ENCODE assay signal across 7 mouse cellular contexts in the genomic region with DNA sequence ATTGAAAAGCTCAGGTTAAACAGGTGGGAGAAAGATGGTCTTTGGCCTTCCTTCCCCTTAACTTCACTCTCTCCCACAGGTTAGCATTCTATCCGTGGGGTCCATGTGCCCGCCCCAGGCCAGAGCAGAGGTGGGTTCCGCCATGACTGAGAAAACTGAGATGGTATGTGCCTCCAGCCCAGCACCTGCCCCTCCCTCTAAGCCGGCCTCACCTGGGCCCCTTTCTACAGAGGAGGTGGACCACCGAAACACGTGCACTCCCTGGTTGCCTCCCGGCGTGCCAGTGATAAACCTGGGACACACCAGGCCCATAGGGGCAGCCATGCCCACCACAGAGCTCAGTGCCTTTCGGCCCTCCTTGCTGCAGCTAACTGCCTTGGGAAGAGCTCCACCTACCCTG. TPM values are rescaled to one million over a fixed set of nuclear protein-coding genes. Genes with fewer than 3 reads are reported as not detected.
DNase-seq lines count a peak whose midpoint lies in the region; ATAC-seq and TF ChIP-seq lines count a peak whose summit lies in the region.

No protein-coding gene starts in this region.

- no peaks in the 10 kb centered on the region for H3K9me3 ChIP-seq in lung, postnatal 0 days (ENCODE audit: low read length)
- H3K9me3 ChIP-seq in erythroblast, embryonic 14.5 days (ENCODE audit: control insufficient read depth, low read length), result no peaks in the 10 kb centered on the region; the same call in 1 of the 2 replicates
- no peaks in the 10 kb centered on the region for H3K9me3 ChIP-seq in intestine, embryonic 14.5 days (ENCODE audit: control insufficient read depth, low read length)

- 66% methylated on average over 9 of the region's 9 CpGs for WGBS in lung, postnatal 0 days
- WGBS in intestine, embryonic 14.5 days, result 71% methylated on average over 9 of the region's 9 CpGs
- WGBS in small intestine, adult 2 months, result 78% methylated on average over 9 of the region's 9 CpGs

- no peak for DNase-seq in lung, postnatal 0 days (ENCODE audit: low spot score)
- no peak for DNase-seq in lung, postnatal 25 days (ENCODE audit: low spot score)
- DNase-seq in intestine, embryonic 14.5 days (ENCODE audit: low spot score), result no peak
- no peak for DNase-seq in embryo, embryonic 10.5 days (ENCODE audit: low spot score)
- no peak for DNase-seq in layer of hippocampus, adult 8-10 months (ENCODE audit: low spot score in 2 of 2)

- TF ChIP-seq CTCF in lung, postnatal 0 days (IDR thresholded peaks at IDR 0.05), result no peak
- TF ChIP-seq CTCF in small intestine, adult 2 months (IDR thresholded peaks at IDR 0.05; ENCODE audit: extremely low read depth, insufficient read length, insufficient replicate concordance, low read depth, low read length), result no peak

- peak overlapping the region; percentile 33 for H3K4me3 ChIP-seq in lung, postnatal 0 days (ENCODE audit: low read depth, low read length)
- H3K4me3 ChIP-seq in erythroblast, embryonic 14.5 days (replicated peaks), result peak overlapping the region; percentile 90
- H3K4me3 ChIP-seq in intestine, embryonic 14.5 days (ENCODE audit: low read depth, low read length), result peak overlapping the region; percentile 18
- H3K4me3 ChIP-seq in small intestine, adult 2 months (ENCODE audit: low read depth, low read length), result peak overlapping the region; percentile 39

- H3K9ac ChIP-seq in lung, postnatal 0 days (replicated peaks; ENCODE audit: low read depth), result no peak overlapping the region
- H3K9ac ChIP-seq in intestine, embryonic 14.5 days (ENCODE audit: low read length), result no peak overlapping the region

- no peak for TF ChIP-seq POLR2A in small intestine, adult 2 months (IDR thresholded peaks at IDR 0.05; ENCODE audit: low read depth, low read length)

- H3K4me1 ChIP-seq in lung, postnatal 0 days (ENCODE audit: insufficient read depth, low read depth, low read length), result peaks cover 22% of the 10 kb centered on the region
- peaks cover 83% of the 10 kb centered on the region for H3K4me1 ChIP-seq in erythroblast, embryonic 14.5 days (ENCODE audit: control insufficient read depth)
- H3K4me1 ChIP-seq in intestine, embryonic 14.5 days (replicated peaks; ENCODE audit: control insufficient read depth, insufficient read depth, low read length), result peaks cover 13% of the 10 kb centered on the region
- H3K4me1 ChIP-seq in small intestine, adult 2 months (ENCODE audit: control insufficient read depth, insufficient read depth, insufficient read length, low read length), result peaks cover 27% of the 10 kb centered on the region

- H3K36me3 ChIP-seq in lung, postnatal 0 days (ENCODE audit: insufficient read depth, low read length), result 0 out of 2 replicates have a peak, but pooled peaks cover 1% of the 10 kb centered on the region
- peaks cover 61% of the 10 kb centered on the region for H3K36me3 ChIP-seq in erythroblast, embryonic 14.5 days (ENCODE audit: control insufficient read depth)
- H3K36me3 ChIP-seq in intestine, embryonic 14.5 days (ENCODE audit: control insufficient read depth, insufficient read depth, low read length), result peaks cover 19% of the 10 kb centered on the region
- H3K36me3 ChIP-seq in small intestine, adult 2 months (ENCODE audit: control insufficient read depth, insufficient read depth, low read length), result peaks cover 14% of the 10 kb centered on the region

- no peak overlapping the region for H3K27ac ChIP-seq in lung, postnatal 0 days (ENCODE audit: low read length)
- H3K27ac ChIP-seq in intestine, embryonic 14.5 days (ENCODE audit: low read depth), result no peak overlapping the region
- H3K27ac ChIP-seq in small intestine, adult 2 months (ENCODE audit: insufficient read depth, low read depth, low read length), result peak overlapping the region; percentile 40; the same call in 1 of the 2 replicates

- peak overlapping the region; percentile 48 for H3K4me2 ChIP-seq in lung, postnatal 0 days (replicated peaks; ENCODE audit: low read depth, low read length)
- H3K4me2 ChIP-seq in intestine, embryonic 14.5 days (ENCODE audit: low read length), result peak overlapping the region; percentile 31; the same call in 1 of the 2 replicates

- no peak for TF ChIP-seq EP300 in lung, postnatal 0 days (IDR thresholded peaks at IDR 0.05)

- no peak for ATAC-seq in lung, postnatal 0 days
- ATAC-seq in intestine, embryonic 14.5 days (replicated peaks; ENCODE audit: low FRiP score, low TSS enrichment, low read depth), result no peak

- H3K27me3 ChIP-seq in lung, postnatal 0 days (replicated peaks; ENCODE audit: insufficient read depth, low read length), result no peaks in the 10 kb centered on the region
- peaks cover 31% of the 10 kb centered on the region for H3K27me3 ChIP-seq in erythroblast, embryonic 14.5 days (ENCODE audit: control insufficient read depth)
- peaks cover 65% of the 10 kb centered on the region for H3K27me3 ChIP-seq in intestine, embryonic 14.5 days (replicated peaks; ENCODE audit: control insufficient read depth, insufficient read depth, low read length)
- peaks cover 29% of the 10 kb centered on the region for H3K27me3 ChIP-seq in small intestine, adult 2 months (ENCODE audit: control insufficient read depth, insufficient read depth, low read length)

RNA-seq across cellular contexts. Expression of gene Lyl1, which starts 1.3 kb away (rescaled TPM):
- 11.6 and 13.9 TPM in 2 replicates for polyA plus RNA-seq in lung, postnatal 0 days (2015; fragmentation: Nextera tagmentation; extraction: Ambion mirVana)
- 61.4 and 62.8 TPM in 2 replicates for polyA plus RNA-seq in erythroblast, embryonic 14.5 days (2012)
- polyA plus RNA-seq in intestine, embryonic 14.5 days (2014; fragmentation: Nextera tagmentation; extraction: Ambion mirVana), result 4.3 and 5.2 TPM in 2 replicates
- 4.2 and 8.2 TPM in 2 replicates for polyA plus RNA-seq in small intestine, adult 2 months (2012; rRNA removed)
- 1 to 10 TPM; 2.6 to 7.2 (median 4.8) TPM for total RNA-seq in layer of hippocampus, adult 8-10 months (2022)

RNA-seq across cellular contexts. Expression of gene Nacc1, which starts 14.9 kb away (rescaled TPM):
- polyA plus RNA-seq in lung, postnatal 0 days (2015; fragmentation: Nextera tagmentation; extraction: Ambion mirVana), result 7.1 and 7.4 TPM in 2 replicates
- 7.0 and 8.5 TPM in 2 replicates for polyA plus RNA-seq in erythroblast, embryonic 14.5 days (2012)
- polyA plus RNA-seq in intestine, embryonic 14.5 days (2014; fragmentation: Nextera tagmentation; extraction: Ambion mirVana), result 23.7 and 25.0 TPM in 2 replicates
- polyA plus RNA-seq in small intestine, adult 2 months (2012; rRNA removed), result 57.2 and 104 TPM in 2 replicates
- total RNA-seq in layer of hippocampus, adult 8-10 months (2022), result 10 to 100 TPM; 86.2 to 91.2 (median 87.6) TPM

RNA-seq across cellular contexts. Expression of gene Trmt1, which starts 16.5 kb away (rescaled TPM):
- polyA plus RNA-seq in lung, postnatal 0 days (2015; fragmentation: Nextera tagmentation; extraction: Ambion mirVana), result 38.4 and 43.4 TPM in 2 replicates
- 8.9 and 9.0 TPM in 2 replicates for polyA plus RNA-seq in erythroblast, embryonic 14.5 days (2012)
- 85.9 and 87.0 TPM in 2 replicates for polyA plus RNA-seq in intestine, embryonic 14.5 days (2014; fragmentation: Nextera tagmentation; extraction: Ambion mirVana)
- polyA plus RNA-seq in small intestine, adult 2 months (2012; rRNA removed), result 38.3 and 55.2 TPM in 2 replicates
- 100 to 1,000 TPM in 2 of 4 experiments, 10 to 100 TPM in 2; 91.6 to 133 (median 103) TPM for total RNA-seq in layer of hippocampus, adult 8-10 months (2022)

RNA-seq across cellular contexts. Expression of gene G430095P16Rik, which starts 20.2 kb away (rescaled TPM):
- 2.0 and 2.8 TPM in 2 replicates for polyA plus RNA-seq in lung, postnatal 0 days (2015; fragmentation: Nextera tagmentation; extraction: Ambion mirVana)
- 11.0 and 11.9 TPM in 2 replicates for polyA plus RNA-seq in erythroblast, embryonic 14.5 days (2012)
- 3.3 and 4.1 TPM in 2 replicates for polyA plus RNA-seq in intestine, embryonic 14.5 days (2014; fragmentation: Nextera tagmentation; extraction: Ambion mirVana)
- polyA plus RNA-seq in small intestine, adult 2 months (2012; rRNA removed), result 0.30 TPM in 2 replicates
- not detected for total RNA-seq in layer of hippocampus, adult 8-10 months (2022)

RNA-seq across cellular contexts. Expression of gene Ier2, which starts 39.9 kb away (rescaled TPM):
- polyA plus RNA-seq in lung, postnatal 0 days (2015; fragmentation: Nextera tagmentation; extraction: Ambion mirVana), result 113 and 140 TPM in 2 replicates
- polyA plus RNA-seq in erythroblast, embryonic 14.5 days (2012), result 17.2 and 18.5 TPM in 2 replicates
- 73.2 and 75.5 TPM in 2 replicates for polyA plus RNA-seq in intestine, embryonic 14.5 days (2014; fragmentation: Nextera tagmentation; extraction: Ambion mirVana)
- polyA plus RNA-seq in small intestine, adult 2 months (2012; rRNA removed), result 37.0 and 72.7 TPM in 2 replicates
- total RNA-seq in layer of hippocampus, adult 8-10 months (2022), result 10 to 100 TPM in 1 of 4 experiments, 1 to 10 TPM in 3; 7.0 to 10.2 (median 9.3) TPM

Comparison
In these comparisons a context has a peak if more than half of its experiments do, and no peak if none do; other contexts are left out.
1. H3K4me3 ChIP-seq: peak in every context shown above with its lines; median percentile 90 in erythroblast, embryonic 14.5 days; 39 in small intestine, adult 2 months; 33 in lung, postnatal 0 days; 18 in intestine, embryonic 14.5 days.